Mouse (Mus musculus) adipocyte (in vitro differentiated cells): ENCODE results near the gene Gucd1.

ENCODE experiments used
- DNase-seq: peaks from one replicate; pipeline ENCODE4 v3.0.0-alpha.2; 2016; ENCODE audit warnings: low spot score

The Gucd1 gene

DNA sequence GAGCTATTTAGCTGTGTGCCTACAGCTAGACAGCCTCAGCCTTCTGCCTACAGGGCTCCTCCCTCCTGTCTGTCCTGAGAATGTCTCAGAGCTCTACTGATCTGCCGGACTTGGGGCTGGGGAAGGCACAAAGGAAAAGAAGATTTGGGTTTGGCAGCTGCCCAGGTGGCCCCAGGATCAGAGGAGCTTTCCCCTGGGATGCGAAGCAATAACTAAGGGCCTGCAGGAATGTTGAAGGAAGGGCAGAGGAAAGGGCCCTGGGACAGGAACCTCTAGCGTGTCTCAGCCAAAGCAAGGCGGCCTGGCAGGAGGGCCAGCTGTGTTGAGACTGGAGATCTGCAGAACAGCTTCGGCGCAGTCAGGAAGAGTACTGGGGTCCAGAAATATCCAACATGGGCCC lies 194.8 kb downstream of the Gucd1 start:
- DNase-seq, result no peak

DNA sequence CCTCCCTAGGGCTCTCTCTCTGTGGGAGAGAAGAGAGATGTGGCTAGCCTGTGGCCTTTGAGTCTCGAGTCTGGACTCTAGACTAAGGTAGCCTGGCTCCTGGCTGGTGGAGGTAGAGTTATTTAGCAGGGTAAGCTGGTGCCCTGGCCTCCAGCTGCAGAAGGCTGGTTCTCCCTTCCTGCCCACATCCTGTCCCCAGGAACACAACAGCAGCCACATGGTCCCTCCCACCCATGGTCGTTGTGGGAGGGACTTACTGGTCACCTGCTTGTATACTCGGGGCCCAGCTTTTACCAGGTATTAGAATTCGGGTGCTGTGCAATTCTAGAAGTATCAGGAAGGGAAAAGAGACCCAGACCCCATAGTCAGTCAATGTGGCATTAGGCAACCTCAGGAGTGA lies 197.5 kb downstream of the Gucd1 start:
- no peak for DNase-seq

GRCm38 (mm10) chr10:75318206-75318605 lies 199.6 kb downstream of the Gucd1 start:
- no peak for DNase-seq

GRCm38 (mm10) chr10:75316908-75317761 lies 200.6 kb downstream of the Gucd1 start:
- DNase-seq, result no peak

- no peak for DNase-seq
These were observed 201.1 kb downstream of the Gucd1 start, which contains the start of gene Adora2a for GRCm38 (mm10) chr10:75316872-75316907. Gene Adora2a, plus strand, starts transcription at chr10:75316877.

- no peak for DNase-seq
These were observed 201.3 kb downstream of the Gucd1 start for GRCm38 (mm10) chr10:75316472-75316871.

- no peak for DNase-seq
These were observed 202.0 kb downstream of the Gucd1 start for GRCm38 (mm10) chr10:75315756-75316155.

GRCm38 (mm10) chr10:75314190-75314980 lies 203.4 kb downstream of the Gucd1 start:
- DNase-seq, result no peak

DNA sequence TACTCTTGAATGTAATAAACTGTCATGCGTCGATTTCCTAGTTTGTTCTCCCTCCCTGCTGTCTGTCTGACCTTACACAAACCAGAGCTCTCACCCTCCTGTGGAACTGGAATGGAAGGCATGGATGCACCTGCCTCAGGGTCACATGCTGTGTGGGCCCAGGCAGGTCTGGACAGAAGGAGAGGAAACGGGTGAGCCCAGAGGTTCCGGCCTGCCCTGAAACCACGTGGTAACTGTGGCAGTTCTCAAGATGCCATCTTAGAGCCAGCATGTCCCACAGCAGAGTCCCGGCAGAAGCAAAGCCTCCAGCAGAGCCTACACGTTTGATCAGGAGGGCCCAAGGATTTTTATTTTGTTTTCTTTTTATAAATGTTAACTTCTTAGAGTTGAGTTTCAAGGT lies 205.4 kb downstream of the Gucd1 start:
- no peak for DNase-seq

GRCm38 (mm10) chr10:75307130-75307529 lies 210.6 kb downstream of the Gucd1 start:
- DNase-seq, result no peak

DNA sequence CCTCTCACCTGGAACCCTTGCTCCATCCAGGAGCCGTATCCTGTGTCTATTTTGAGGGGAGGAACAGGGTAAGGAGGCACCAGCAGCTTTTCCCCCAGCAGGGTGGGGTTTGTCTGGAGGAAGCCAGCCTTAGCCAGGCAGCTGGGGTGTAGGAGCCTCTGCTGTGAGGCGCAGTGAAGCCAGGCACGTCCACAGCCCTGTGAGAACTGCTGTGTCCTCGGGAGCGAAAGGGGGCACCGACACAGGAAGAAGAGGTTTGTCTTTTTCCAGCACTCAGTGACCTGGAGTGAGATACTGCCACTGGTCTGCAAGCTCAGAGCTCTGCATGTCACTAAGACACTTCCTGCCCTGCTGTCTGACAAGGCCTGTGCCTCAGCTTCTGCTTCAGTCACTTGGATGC lies 213.4 kb downstream of the Gucd1 start:
- DNase-seq, result no peak

DNA sequence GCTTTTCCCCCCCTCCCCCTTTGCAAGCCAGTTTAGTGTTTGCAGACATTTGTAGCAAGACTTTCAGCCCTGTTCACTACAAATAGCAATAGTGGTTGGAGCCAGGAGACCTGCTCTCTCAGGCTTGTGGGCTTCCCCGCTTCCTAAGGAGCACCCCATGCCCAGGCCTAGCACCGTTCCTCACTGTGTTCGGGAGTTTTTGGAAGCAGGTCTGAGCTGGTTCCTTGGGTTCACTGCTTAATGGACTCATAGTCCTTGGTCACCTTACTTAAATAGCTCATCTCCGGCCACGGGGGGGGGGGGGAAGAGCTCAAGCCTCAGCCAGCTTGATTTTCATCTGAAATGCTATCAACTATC lies 213.7 kb downstream of the Gucd1 start:
- no peak for DNase-seq

- no peak for DNase-seq
These were observed 214.3 kb downstream of the Gucd1 start for GRCm38 (mm10) chr10:75303324-75304048.

GRCm38 (mm10) chr10:75302536-75302935 lies 215.2 kb downstream of the Gucd1 start:
- no peak for DNase-seq

DNA sequence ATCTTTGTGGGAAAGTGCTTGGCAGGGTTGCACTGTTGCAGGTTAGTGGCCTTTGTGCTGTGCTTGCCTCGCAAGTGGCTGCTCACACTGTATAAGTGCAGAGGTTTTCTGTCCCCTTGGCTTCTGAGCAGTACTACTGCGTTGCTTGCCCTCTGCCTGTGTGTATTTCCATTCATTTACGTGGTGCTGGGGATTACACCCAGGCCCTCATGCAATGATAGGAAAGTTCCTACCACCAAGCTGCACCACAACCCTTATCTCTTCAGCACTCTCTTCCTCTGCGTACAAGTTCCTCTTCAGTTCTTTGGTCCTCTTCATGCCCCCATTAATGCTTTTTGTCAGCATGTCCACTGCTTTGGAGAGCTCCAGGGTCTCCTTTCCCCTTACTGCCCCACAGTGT lies 215.8 kb downstream of the Gucd1 start:
- no peak for DNase-seq

DNA sequence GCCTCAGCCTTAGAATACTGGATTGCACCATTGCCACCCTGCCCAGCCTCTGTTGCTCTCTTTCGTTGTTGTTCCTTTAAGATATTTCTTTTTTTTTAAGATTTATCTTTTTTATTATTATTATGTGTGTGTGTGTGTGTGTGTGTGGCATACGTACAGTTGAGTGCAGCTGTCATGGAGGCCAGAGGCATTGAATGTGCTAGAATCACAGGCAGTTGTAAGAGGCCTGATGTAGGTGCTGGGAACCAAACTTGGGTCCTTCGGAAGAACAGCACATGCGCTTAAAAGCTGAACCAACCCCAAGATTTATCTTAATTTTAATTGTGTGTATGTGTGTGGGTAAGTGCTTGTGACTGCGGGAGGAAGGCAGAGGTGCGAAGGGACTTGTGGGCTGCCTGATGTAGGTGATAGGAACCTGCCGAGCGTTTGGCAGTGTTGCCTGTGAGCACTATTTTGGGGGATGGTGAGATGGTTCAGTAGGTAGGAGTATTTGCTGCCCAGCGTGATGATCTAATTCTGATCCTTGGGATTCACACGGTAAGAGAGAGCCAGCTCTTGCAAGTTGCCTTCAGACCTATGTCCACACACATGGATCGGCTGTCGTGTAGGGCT lies 216.5 kb downstream of the Gucd1 start:
- no peak for DNase-seq
